Mouse (Mus musculus) thymus, adult 2 months (tissue): Measurements from ENCODE around the gene Pla2g1b. TPM values are rescaled to one million over a fixed set of nuclear protein-coding genes. Genes with fewer than 3 reads are reported as not detected.
"Not testable (repeated sequence)": the region's sequence is repeated elsewhere in the genome, so short reads cannot be mapped to it uniquely, and the experiment has no call there.

Experiments used
- DNase-seq: peaks from one replicate; pipeline ENCODE4 v3.0.0; 2021
- H3K27ac ChIP-seq: fragments of 200-500 bp; 2 replicates; pipeline ENCODE4 v1.5.1; 2012; ENCODE audit warnings: low read length, control low read depth; ENCODE audit not compliant: control insufficient read depth, insufficient read depth
- H3K27me3 ChIP-seq: fragments of 200-500 bp; 2 replicates; pipeline ENCODE4 v1.6.1; 2012; ENCODE audit warnings: mild to moderate bottlenecking, low read length, moderate library complexity, mixed read lengths; ENCODE audit not compliant: control insufficient read depth, insufficient read depth
- H3K36me3 ChIP-seq: fragments of 200-500 bp; 2 replicates; pipeline ENCODE4 v1.6.1; 2012; ENCODE audit warnings: mild to moderate bottlenecking, low read length, moderate library complexity; ENCODE audit not compliant: control insufficient read depth, insufficient read depth
- H3K4me1 ChIP-seq: fragments of 200-500 bp; replicated peaks from 2 replicates; pipeline ENCODE4 v1.6.1; 2012; ENCODE audit warnings: low read length; ENCODE audit not compliant: control insufficient read depth, insufficient read depth
- H3K4me3 ChIP-seq: fragments of 200-500 bp; 2 replicates; pipeline ENCODE4 v1.5.1; 2012; ENCODE audit warnings: mild to moderate bottlenecking, low read length, control low read depth, moderate library complexity; ENCODE audit not compliant: control insufficient read depth, insufficient read depth
- CTCF ChIP-seq: fragments of 200-500 bp; IDR thresholded peaks from 2 replicates; pipeline ENCODE4 v1.5.1; 2012; ENCODE audit warnings: mild to moderate bottlenecking, control low read depth, low read length, moderate library complexity, borderline replicate concordance; ENCODE audit not compliant: control insufficient read depth, poor library complexity, insufficient read depth; ENCODE audit errors: extremely low read depth
- POLR2A ChIP-seq: fragments of 200-500 bp; IDR thresholded peaks from 2 replicates; pipeline ENCODE4 v1.6.1; 2012; ENCODE audit warnings: mild to moderate bottlenecking, low read length, control low read depth, moderate library complexity; ENCODE audit not compliant: control insufficient read depth, poor library complexity, insufficient read depth; ENCODE audit errors: extremely low read depth
- WGBS: fragments of 180-500 bp; shearing (Covaris S2); methylation state at CpG from one replicate; pipeline ENCODE4 v1.1.7; 2018; 5-methylcytosine and 5-hydroxymethylcytosine counted together
- polyA plus RNA-seq: library from polyadenylated mRNA; depleted of rRNA; stranded (reverse); fragments of >200 nt; gene quantifications from 2 replicates; pipeline ENCODE4 v1.2.3, GENCODE M21; 2012

The Pla2g1b gene
- polyA plus RNA-seq, 1 experiment: 1.2 TPM

DNA sequence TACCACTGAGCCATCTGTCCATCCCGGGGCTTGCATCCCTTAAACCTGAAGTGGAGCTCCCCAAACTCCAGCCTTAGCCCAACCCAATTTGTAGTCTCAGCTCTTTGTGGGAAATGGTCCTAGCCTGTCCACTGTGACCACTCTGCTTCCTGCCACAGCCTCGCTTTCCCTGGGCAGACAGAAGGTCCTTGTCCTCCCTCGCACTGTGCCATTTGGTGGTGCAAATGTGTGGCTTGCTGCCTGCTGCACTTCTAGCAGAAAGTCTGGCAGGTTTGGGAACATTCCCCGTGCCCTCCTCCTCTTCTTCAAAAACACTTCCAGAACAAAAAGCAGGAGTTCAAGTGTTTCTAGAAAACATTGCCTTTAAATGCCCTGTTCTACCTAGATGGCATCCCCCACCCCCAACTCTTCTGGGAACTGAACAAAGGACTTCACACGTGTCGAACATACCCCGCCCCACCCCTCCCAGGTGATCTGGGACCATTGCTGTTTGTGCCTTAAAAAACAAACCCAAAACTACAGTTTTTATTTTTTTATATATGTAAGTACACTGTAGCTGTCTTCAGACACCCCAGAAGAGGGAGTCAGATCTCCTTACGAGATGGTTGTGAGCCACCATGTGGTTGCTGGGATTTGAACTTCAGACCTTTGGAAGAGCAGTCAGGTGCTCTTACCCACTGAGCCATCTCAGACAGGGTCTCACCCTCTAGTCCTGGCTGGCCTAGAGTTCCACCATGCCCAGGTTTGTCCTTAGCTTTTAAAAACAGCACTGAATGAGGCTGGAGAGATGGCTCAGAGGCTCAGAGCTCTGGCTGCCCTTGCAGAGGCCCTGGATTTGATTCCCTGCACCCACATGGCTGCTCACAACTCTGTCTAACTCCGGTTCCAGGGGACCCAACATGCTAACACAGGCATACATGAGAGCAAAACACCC, 32.5 kb downstream of the Pla2g1b start:
- H3K36me3 ChIP-seq: no peaks in the 10 kb centered on the region
- H3K4me3 ChIP-seq: no peak overlapping the region
- TF ChIP-seq CTCF: no peak
- TF ChIP-seq POLR2A: no peak
- H3K4me1 ChIP-seq: no peaks in the 10 kb centered on the region
- no peak for DNase-seq
- no peaks in the 10 kb centered on the region for H3K27me3 ChIP-seq
- 78% methylated on average over 9 of the region's 9 CpGs for WGBS
- no peak overlapping the region for H3K27ac ChIP-seq

DNA sequence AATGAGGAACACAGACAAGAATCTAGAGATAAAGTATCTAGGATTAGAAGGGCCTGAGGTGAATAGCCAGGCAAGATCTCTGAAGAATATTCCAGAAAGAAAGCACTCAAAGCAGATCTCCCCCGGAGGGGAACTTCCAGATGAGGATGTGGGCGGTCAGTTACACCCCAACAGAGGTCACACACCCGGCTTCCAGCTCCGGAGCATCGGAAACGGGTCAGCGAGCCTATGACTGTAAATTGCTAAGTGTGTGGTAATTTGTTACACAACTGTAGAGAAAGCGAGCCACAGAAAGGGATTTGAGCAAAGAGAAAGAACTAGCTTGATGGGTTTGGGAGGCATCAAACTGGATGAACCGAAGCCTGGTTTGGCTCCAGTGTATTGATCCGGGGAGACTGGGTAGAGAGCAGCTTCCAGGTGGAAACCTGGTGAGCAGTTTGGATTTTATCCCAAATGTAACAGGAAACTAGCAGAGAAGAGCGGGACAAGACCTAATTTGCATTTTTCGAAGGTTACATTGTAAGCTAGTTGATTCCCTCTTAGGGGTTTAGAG, 34.4 kb downstream of the Pla2g1b start:
- Histone ChIP-seq H3K4me1 (no peaks in the 10 kb centered on the region), H3K27ac (no peak overlapping the region), H3K36me3 (no peaks in the 10 kb centered on the region), H3K4me3 (no peak overlapping the region), H3K27me3 (no peaks in the 10 kb centered on the region)
- WGBS: 83% methylated on average over 12 of the region's 12 CpGs
- no peak for DNase-seq
- no peak for TF ChIP-seq CTCF
- TF ChIP-seq POLR2A: no peak

DNA sequence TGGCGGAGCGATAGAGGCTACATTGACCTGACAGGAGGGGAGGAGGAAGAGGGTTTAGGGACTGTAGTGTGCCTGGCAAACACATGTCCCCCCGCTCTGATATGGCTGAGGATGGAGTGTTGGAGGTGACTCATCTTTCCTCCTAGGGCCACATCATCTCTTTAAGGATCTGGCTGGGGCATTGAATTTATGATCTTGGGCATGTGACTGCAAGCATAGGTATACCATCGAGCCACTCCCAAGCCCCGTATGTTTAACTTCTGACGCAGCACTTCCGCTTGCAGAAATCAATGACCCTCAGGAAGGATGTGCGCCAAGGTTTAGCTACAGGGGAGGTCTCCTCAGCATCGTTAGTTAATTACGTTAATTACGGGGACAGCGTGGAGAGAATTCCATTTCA, 37.0 kb downstream of the Pla2g1b start:
- Histone ChIP-seq H3K4me3 (no peak overlapping the region), H3K36me3 (no peaks in the 10 kb centered on the region), H3K4me1 (peaks cover 10% of the 10 kb centered on the region), H3K27me3 (no peaks in the 10 kb centered on the region), H3K27ac (no peak overlapping the region)
- no peak for DNase-seq
- no peak for TF ChIP-seq CTCF
- TF ChIP-seq POLR2A: no peak
- 82% methylated on average over 12 of the region's 12 CpGs for WGBS

DNA sequence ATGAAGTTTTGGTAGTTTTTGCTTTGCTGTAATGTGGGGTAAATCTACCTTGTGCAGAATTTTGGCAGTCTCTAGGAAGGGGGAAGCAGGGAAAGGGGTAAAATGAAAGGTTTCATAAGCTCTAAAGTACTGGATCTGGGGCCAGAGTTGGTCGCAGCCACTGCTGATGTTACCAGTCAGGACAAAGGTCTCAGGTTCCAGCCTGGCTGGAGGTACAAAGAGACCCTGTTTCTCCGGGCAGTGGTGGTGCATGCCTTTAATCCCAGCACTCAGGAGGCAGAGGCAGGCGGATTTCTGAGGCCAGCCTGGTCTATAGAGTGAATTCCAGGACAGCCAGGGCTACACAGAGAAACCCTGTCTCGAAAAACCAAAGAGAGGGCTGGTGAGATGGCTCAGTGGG, 39.6 kb downstream of the Pla2g1b start:
- H3K36me3 ChIP-seq, DNase-seq: not testable (repeated sequence)
- 86% methylated on average over 4 of the region's 4 CpGs for WGBS

DNA sequence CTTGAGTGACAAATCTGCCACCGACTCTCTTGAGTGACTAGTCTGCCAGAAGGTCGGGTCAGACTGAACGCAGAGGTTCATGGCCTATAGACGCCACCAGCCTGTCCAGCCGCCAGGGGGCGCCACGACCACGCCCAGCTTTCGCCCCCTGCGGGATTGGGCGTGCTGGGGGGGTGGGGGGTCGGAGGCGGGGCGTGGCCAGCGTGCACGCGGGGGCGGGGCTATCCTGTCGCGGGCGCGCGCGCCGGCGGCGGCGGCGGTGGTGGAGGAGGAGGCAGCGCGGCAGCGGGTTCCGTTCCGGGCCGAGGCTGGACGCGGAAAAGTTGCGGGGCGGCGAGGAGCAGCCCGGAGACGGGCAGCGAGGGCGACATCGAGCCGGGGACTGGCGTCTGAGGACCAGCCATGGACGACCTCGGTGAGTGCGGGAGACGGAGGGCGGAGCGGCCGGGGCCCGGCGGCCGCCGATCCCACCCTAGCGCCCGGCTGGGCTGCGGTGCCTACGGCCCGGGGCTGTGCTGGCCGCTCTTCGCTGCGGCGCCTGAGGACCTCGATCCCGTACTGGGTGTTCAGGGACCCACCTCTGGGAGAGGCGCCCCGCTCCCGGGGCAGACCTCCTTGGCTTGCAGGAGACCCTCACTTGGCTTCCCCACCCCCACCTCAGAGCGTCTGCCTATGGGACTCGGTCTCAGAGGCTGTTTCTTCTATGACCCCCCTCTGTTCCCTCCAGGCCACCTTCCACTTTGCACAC, 40.6 kb downstream of the Pla2g1b start, which contains the start of gene Pxn:
Gene Pxn, plus strand, starts transcription at position 223 of the 748 bp plus-strand sequence.
- H3K4me3 ChIP-seq: peak within 1 kb of the TSS; percentile 79
- H3K27ac ChIP-seq: no peak within 1 kb of the TSS
- DNase-seq: peak; percentile 94
- under 1% methylated on average over 73 of the region's 74 CpGs for WGBS
- peaks cover 35% of the 10 kb centered on the region for H3K4me1 ChIP-seq
- H3K36me3 ChIP-seq: no peaks in the 10 kb centered on the region
- TF ChIP-seq CTCF (peak; percentile 91), POLR2A (peak; percentile 90)
- H3K27me3 ChIP-seq: no peaks in the 10 kb centered on the region

More for the DNA sequence above, 39.6 kb downstream of the Pla2g1b start:
- not testable (repeated sequence) for H3K27me3 ChIP-seq, H3K4me3 ChIP-seq, H3K27ac ChIP-seq
- peaks cover 34% of the 10 kb centered on the region for H3K4me1 ChIP-seq

DNA sequence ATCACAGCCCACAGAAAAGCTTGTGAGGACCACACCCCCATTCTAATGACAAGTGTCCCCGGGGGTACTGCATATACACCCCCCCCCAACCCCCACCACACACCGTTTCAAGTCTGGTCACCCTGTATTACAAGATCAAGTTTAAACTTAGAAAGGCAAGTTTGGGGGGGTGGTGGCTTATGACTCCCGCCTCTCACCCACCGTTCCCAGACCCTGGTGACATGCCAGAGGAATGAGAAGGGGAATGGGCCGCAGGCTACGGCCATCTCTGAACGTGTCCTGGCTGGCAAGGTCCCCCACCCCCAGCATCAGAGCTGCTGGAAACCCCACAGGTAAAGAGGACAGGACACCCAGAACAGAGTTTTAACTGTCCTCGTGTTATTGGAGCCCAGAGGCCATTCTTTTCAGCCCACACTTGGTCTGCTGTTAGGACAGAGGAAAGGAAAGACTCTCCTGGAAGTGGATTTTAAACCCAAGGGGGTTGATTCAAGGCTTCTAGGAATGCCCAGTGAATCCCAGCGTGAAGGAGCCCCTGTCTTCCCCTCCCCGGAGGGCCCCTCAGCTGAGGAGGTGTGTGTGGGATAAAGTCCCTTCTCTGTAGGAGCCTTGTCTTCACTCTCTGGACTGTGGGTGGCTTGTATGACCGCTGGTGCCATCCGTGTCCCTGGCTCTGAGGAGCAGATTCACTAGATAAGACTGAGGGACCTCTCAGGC, 41.4 kb downstream of the Pla2g1b start:
- no peak overlapping the region for H3K27ac ChIP-seq
- no peak for DNase-seq
- H3K27me3 ChIP-seq: no peaks in the 10 kb centered on the region
- peaks cover 36% of the 10 kb centered on the region for H3K4me1 ChIP-seq
- TF ChIP-seq POLR2A (no peak), CTCF (no peak)
- no peaks in the 10 kb centered on the region for H3K36me3 ChIP-seq
- H3K4me3 ChIP-seq: peak overlapping the region; percentile 79
- 4% methylated on average over 12 of the region's 12 CpGs for WGBS
